Mouse (Mus musculus): ENCODE data around the gene Zbtb14. TPM values are rescaled to one million over a fixed set of nuclear protein-coding genes. Genes with fewer than 3 reads are reported as not detected.

The Zbtb14 gene
- total RNA-seq, 2 experiments from 2014 or later = 8.2 to 8.6 TPM

Other genes starting within 250 kb of the Zbtb14 start
- under 1 TPM in 1 of 2 experiments, not detected in 1; 0.13 TPM for gene Akain1, start 56.3 kb downstream of the Zbtb14 start, total RNA-seq (2021)